Mouse (Mus musculus): Measurements from ENCODE around the gene Heca. TPM values are rescaled to one million over a fixed set of nuclear protein-coding genes. Genes with fewer than 3 reads are reported as not detected.
A peak's percentile ranks its signal among the peaks of the same experiment; 100 is the strongest.
"Not testable (repeated sequence)": the region's sequence is repeated elsewhere in the genome, so short reads cannot be mapped to it uniquely, and the experiment has no call there.

Heca gene
- polyA plus RNA-seq, 1 experiment from 2014 or later: 4.6 TPM

DNA sequence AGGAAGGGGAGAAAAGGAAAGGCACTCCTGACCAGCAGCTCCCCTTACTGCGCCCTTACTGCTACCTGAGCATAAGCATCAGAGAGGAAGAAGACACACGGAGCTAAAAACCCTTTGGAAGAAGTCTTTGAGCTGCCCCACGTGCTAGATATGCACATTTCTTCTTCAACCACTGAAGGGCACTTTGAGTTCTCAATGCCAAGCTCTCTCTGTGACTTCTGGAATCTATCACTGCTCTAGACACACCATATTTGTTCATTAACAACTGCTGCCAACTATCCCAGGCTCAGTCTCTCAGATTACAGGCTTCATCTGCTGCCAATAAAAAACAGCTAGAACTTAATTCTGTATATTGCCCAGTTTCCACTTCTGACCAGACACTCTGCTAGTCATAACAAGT lies 15.7 kb downstream of the Heca start:
- Histone ChIP-seq H3K4me3 (replicated peaks) (no peak overlapping the region), H3K27me3 (no peaks in the 10 kb centered on the region), H3K9me3 (no peaks in the 10 kb centered on the region), H3K4me1 (replicated peaks) (peaks cover 18% of the 10 kb centered on the region), H3K4me2 (no peak overlapping the region), H3K9ac (replicated peaks) (no peak overlapping the region), H3K36me3 (peaks cover 3% of the 10 kb centered on the region; the same call in 1 of the 2 replicates), H3K27ac (no peak overlapping the region)
- 54% methylated on average over 3 of the region's 3 CpGs for WGBS
- ATAC-seq (ENCODE audit: insufficient number of reproducible peaks, insufficient read depth, low FRiP score, low TSS enrichment, low read depth): no peak

DNA sequence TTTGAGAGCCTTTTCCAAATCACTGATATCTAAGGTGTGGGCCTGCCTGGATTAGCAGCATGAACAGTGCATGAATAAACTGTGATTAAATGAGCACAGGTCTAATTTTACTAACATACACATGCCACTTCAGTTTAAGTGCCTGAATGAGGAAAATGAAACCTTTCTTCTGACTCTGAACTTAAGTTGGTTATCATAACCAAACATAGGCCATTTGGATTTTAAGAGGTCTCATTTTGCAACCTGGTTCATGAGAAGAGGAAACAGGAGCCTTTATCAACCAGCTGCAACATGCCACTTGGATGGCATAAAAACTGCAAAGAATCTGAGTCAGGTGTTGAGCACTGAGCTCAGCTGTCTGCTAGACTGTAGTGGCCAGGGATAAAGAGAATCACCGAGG lies 16.7 kb downstream of the Heca start:
- H3K27me3 ChIP-seq: no peaks in the 10 kb centered on the region
- H3K9me3 ChIP-seq: no peaks in the 10 kb centered on the region
- no peak overlapping the region for H3K4me2 ChIP-seq
- no peak for ATAC-seq (ENCODE audit: insufficient number of reproducible peaks, insufficient read depth, low FRiP score, low TSS enrichment, low read depth)
- H3K4me3 ChIP-seq (replicated peaks): no peak overlapping the region
- 0 out of 2 replicates have a peak overlapping the region, but pooled peaks have one; percentile 45 for H3K27ac ChIP-seq
- 61% methylated on average over 1 of the region's 1 CpGs for WGBS
- H3K36me3 ChIP-seq: peaks cover 3% of the 10 kb centered on the region; the same call in 1 of the 2 replicates
- no peak overlapping the region for H3K9ac ChIP-seq (replicated peaks)
- peaks cover 18% of the 10 kb centered on the region for H3K4me1 ChIP-seq (replicated peaks)

DNA sequence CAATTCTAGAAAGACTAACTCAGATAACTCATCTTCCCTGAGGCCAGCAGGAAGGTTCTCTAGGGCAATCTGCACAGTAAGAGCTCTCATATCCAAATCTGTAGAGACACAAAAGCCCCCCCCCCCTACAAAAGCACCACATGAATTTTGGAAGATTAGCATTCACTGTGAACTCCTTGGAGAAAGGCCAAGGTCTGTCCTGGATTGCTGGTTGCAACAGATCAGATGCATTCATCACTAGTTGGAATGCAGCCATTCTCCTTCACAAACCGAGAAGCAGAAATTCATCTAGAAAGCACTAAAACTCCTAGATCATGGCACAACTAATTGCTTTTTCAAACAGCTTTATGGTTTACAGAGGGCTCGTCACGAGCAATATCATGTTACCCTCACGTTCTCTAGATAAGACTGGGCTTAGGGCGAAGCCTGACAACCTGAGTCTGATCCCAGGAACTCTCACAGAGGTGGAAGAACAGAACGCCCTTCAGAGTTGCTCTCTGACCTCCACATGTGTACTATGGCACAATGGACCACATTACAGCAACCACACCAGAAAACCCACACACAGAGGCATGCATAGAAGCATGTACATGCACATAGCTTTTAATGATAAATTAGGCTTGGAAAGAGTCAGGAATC lies 17.3 kb downstream of the Heca start:
- no peak for ATAC-seq (ENCODE audit: insufficient number of reproducible peaks, insufficient read depth, low FRiP score, low TSS enrichment, low read depth)
- Histone ChIP-seq H3K9me3 (no peaks in the 10 kb centered on the region), H3K4me3 (replicated peaks) (no peak overlapping the region), H3K36me3 (peaks cover 3% of the 10 kb centered on the region; the same call in 1 of the 2 replicates), H3K9ac (replicated peaks) (no peak overlapping the region), H3K4me2 (no peak overlapping the region), H3K27me3 (no peaks in the 10 kb centered on the region), H3K27ac (peak overlapping the region; percentile 50; the same call in 1 of the 2 replicates), H3K4me1 (replicated peaks) (peaks cover 18% of the 10 kb centered on the region)
- WGBS: 29% methylated on average over 6 of the region's 6 CpGs

DNA sequence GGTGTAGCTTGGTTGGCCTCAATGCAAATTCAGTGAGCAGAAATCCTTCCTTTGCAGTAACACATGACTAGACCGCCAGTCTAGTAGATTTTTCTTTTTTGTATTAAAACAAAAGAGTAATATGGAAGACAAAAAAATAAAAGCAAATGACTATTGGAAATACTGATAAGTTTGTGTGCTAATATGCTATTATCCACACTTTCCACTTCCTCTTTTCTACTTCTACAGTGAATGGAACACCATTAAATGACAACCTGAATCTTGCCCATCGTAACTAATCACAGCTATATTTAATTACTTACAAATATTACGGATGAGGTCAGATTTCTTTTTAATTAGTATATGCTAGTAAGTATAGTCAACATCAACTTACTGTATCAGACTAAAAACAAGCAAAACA lies 22.7 kb downstream of the Heca start:
- peaks cover 3% of the 10 kb centered on the region; the same call in 1 of the 2 replicates for H3K36me3 ChIP-seq
- no peaks in the 10 kb centered on the region for H3K27me3 ChIP-seq
- 88% methylated on average over 3 of the region's 3 CpGs for WGBS
- H3K4me2 ChIP-seq: no peak overlapping the region
- H3K4me1 ChIP-seq (replicated peaks): peaks cover 8% of the 10 kb centered on the region; the same call in 1 of the 2 replicates
- no peak for ATAC-seq (ENCODE audit: insufficient number of reproducible peaks, insufficient read depth, low FRiP score, low TSS enrichment, low read depth)
- no peak overlapping the region for H3K27ac ChIP-seq
- H3K9me3 ChIP-seq: no peaks in the 10 kb centered on the region
- no peak overlapping the region for H3K4me3 ChIP-seq (replicated peaks)
- H3K9ac ChIP-seq (replicated peaks): no peak overlapping the region

DNA sequence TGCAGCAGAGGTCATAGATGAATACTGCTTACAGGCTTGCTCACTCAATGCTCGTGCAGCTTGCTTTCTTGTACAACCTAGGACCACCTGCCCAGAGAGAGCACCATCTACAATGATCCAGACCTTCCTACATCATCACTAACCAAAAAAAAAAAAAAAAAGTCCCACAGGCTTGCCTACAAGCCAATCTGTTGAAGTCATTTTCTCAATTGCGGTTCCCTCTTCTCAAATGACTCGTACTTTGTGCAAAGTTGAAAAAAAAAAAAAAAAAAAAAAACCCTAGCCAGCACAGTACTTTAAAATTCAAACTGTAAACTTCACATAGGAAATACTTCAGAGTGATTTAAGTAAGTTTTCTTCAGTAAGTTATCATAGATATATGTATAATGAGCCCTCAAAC lies 23.7 kb downstream of the Heca start:
- no peaks in the 10 kb centered on the region for H3K27me3 ChIP-seq
- H3K9ac ChIP-seq (replicated peaks): no peak overlapping the region
- no peaks in the 10 kb centered on the region for H3K9me3 ChIP-seq
- no peak overlapping the region for H3K4me2 ChIP-seq
- no peak for ATAC-seq (ENCODE audit: insufficient number of reproducible peaks, insufficient read depth, low FRiP score, low TSS enrichment, low read depth)
- H3K36me3 ChIP-seq: peaks cover 3% of the 10 kb centered on the region; the same call in 1 of the 2 replicates
- H3K4me3 ChIP-seq (replicated peaks): no peak overlapping the region
- 72% methylated on average over 3 of the region's 3 CpGs for WGBS
- H3K27ac ChIP-seq: no peak overlapping the region
- peaks cover 12% of the 10 kb centered on the region; the same call in 1 of the 2 replicates for H3K4me1 ChIP-seq (replicated peaks)

DNA sequence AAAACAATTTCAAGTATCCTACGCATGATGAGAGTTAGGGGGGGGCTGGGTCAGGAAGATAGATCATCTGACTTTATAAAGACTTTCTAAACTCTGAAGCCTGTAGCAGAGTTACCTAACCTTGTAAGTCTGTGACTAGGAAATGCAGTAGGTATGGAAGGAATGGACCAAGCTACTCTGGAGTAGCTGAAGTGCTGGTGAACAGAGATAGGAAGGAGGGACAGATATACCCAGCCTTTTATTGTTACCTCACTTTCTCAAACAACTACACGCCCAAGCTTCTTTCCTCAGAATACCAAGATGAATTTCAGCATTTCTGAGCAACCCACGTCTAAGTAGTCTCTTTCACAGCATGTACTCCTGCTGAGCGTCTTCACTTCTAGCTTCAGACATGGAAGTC lies 26.5 kb downstream of the Heca start:
- Histone ChIP-seq H3K27me3 (no peaks in the 10 kb centered on the region), H3K9ac (replicated peaks) (no peak overlapping the region), H3K9me3 (no peaks in the 10 kb centered on the region), H3K36me3 (no peaks in the 10 kb centered on the region), H3K4me2 (no peak overlapping the region), H3K4me3 (replicated peaks) (no peak overlapping the region), H3K27ac (no peak overlapping the region), H3K4me1 (replicated peaks) (peaks cover 12% of the 10 kb centered on the region; the same call in 1 of the 2 replicates)
- WGBS: 59% methylated on average over 4 of the region's 4 CpGs
- no peak for ATAC-seq (ENCODE audit: insufficient number of reproducible peaks, insufficient read depth, low FRiP score, low TSS enrichment, low read depth)

DNA sequence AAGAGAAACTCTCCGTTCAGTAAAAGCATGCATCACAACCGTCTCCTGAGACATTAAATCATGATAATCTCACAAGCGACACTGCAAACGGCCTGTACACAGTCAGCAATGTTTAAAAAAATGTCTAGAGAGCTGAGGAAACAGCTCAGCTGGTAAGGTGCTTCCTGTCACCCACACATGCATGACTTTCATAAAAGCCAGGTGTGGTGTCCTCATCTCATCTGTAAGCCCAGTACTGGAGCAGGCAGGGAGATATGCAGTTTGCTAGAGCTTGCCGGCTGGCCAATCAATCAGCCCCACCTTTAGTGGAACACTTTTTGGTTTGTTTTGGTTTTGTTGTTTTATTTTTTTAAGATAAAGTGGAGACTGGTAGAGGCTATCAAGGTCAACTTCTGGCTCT lies 27.9 kb downstream of the Heca start:
- Histone ChIP-seq H3K9me3 (no peaks in the 10 kb centered on the region), H3K4me3 (replicated peaks) (no peak overlapping the region), H3K27me3 (no peaks in the 10 kb centered on the region), H3K9ac (replicated peaks) (no peak overlapping the region), H3K4me1 (replicated peaks) (peaks cover 12% of the 10 kb centered on the region; the same call in 1 of the 2 replicates), H3K36me3 (peaks cover 9% of the 10 kb centered on the region), H3K4me2 (no peak overlapping the region), H3K27ac (no peak overlapping the region)
- no peak for ATAC-seq (ENCODE audit: insufficient number of reproducible peaks, insufficient read depth, low FRiP score, low TSS enrichment, low read depth)
- WGBS: 50% methylated on average over 5 of the region's 5 CpGs

DNA sequence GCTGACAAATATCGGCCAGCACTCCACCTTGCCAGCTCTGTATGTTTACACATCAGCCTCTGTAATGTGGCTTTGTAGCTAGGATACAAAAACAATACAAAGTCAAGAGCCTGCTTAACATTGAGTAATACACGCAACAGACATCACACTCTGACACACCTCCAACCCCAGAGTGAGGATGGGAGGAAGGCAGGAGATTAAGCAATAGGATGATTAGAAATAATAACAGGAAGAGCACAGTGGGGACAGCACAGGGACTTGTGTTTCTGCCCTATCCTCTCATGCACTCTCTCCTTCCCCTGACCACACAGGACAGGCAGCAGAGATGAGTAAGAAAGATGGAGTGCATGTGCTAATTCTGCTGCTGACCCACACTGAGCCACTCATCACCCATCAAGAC lies 28.8 kb downstream of the Heca start:
- Histone ChIP-seq H3K9ac (replicated peaks) (no peak overlapping the region), H3K4me1 (replicated peaks) (peaks cover 12% of the 10 kb centered on the region; the same call in 1 of the 2 replicates), H3K36me3 (peaks cover 17% of the 10 kb centered on the region), H3K27me3 (no peaks in the 10 kb centered on the region), H3K4me3 (replicated peaks) (no peak overlapping the region), H3K9me3 (no peaks in the 10 kb centered on the region), H3K27ac (no peak overlapping the region), H3K4me2 (no peak overlapping the region)
- WGBS: 91% methylated on average over 2 of the region's 2 CpGs
- ATAC-seq (ENCODE audit: insufficient number of reproducible peaks, insufficient read depth, low FRiP score, low TSS enrichment, low read depth): no peak

DNA sequence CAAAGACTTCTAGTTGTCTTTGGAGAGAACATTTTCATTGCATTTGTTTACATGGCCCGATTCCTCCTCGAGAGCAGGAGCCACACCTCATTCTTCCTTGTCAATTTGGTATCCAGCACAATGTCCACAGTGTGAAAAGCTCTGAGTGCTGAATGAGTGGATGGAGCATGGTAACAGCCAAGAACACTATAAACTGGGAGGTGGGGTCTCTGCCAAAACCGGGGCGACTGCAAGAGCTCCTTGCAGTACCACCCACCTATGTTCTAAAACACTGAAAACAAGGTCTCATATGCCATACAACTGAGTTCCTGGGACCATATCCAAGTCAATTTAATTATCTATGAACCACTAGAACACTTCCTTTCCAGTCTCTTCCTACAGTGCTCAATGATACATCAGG lies 39.1 kb downstream of the Heca start:
- no peak overlapping the region for H3K27ac ChIP-seq
- H3K27me3 ChIP-seq: no peaks in the 10 kb centered on the region
- H3K9ac ChIP-seq (replicated peaks): no peak overlapping the region
- H3K4me3 ChIP-seq (replicated peaks): no peak overlapping the region
- 91% methylated on average over 4 of the region's 4 CpGs for WGBS
- no peak overlapping the region for H3K4me2 ChIP-seq
- no peak for ATAC-seq (ENCODE audit: insufficient number of reproducible peaks, insufficient read depth, low FRiP score, low TSS enrichment, low read depth)
- no peaks in the 10 kb centered on the region for H3K4me1 ChIP-seq (replicated peaks)
- H3K9me3 ChIP-seq: no peaks in the 10 kb centered on the region
- peaks cover 25% of the 10 kb centered on the region for H3K36me3 ChIP-seq

DNA sequence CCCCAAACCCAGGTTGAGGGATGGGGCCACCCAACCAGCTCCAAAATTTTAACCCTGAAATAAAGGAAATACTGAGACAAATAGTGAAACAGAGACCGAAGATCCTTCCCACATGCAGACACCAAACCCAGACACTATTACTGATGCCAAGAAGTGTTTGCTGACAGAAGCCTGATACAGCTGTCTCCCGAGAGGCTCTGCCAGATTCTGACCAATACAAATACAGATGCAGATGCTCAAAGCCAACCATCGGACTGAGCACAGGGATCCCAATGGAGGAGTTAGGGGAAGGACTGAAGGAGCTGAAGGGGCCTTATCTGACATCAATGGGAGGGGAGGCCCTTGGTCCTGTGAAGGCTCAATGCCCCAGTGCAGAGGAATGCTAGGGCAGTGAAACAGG lies 41.5 kb downstream of the Heca start:
- H3K4me2 ChIP-seq; H3K9me3 ChIP-seq; H3K9ac ChIP-seq (replicated peaks); ATAC-seq (ENCODE audit: insufficient number of reproducible peaks, insufficient read depth, low FRiP score, low TSS enrichment, low read depth); H3K27me3 ChIP-seq; H3K27ac ChIP-seq; H3K4me3 ChIP-seq (replicated peaks); H3K4me1 ChIP-seq (replicated peaks): not testable (repeated sequence)
- 92% methylated on average over 3 of the region's 3 CpGs for WGBS
- peaks cover 40% of the 10 kb centered on the region for H3K36me3 ChIP-seq

DNA sequence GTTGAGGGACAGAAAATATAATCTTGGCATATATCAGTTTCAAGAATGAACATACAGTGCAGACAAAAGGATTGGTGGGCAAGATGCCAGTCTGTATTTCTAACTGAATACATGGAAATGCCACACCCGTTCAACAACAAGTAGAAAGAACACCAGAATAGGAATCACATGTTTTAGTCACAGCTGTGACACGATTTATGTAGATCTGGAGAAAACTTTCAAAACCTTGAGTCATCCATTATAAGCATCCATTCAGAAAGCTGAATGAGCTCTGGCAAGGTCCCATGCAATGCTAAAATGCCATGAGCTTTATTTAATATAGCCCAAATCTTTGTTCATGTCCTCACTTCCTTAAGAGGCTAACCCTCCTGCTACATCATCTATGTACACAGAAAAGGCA lies 44.4 kb downstream of the Heca start:
- WGBS: 90% methylated on average over 2 of the region's 2 CpGs
- Histone ChIP-seq H3K36me3 (peaks cover 54% of the 10 kb centered on the region), H3K9me3 (no peaks in the 10 kb centered on the region), H3K27me3 (no peaks in the 10 kb centered on the region), H3K4me1 (replicated peaks) (no peaks in the 10 kb centered on the region), H3K27ac (no peak overlapping the region), H3K9ac (replicated peaks) (no peak overlapping the region), H3K4me3 (replicated peaks) (no peak overlapping the region), H3K4me2 (no peak overlapping the region)
- no peak for ATAC-seq (ENCODE audit: insufficient number of reproducible peaks, insufficient read depth, low FRiP score, low TSS enrichment, low read depth)

DNA sequence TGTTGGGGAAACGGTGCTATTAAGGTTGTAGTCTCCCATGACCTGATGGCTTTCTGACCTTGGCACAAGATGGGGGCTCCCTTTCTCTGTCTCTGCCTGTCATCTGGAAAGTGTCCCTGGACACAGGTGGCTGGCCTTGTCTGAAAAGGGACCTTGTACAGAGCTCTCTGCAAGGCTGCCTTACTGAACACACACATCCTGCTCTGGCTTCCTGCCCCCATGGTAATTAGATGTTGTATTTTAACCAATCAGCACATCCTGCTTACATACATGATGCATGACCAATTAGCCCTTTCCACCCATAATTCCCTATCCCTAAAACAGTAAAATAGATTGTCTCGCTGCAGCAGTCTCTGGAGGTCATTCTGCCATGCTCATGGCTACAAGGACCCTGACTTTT lies 67.1 kb downstream of the Heca start:
- 53% methylated on average over 2 of the region's 2 CpGs for WGBS
- Histone ChIP-seq H3K9me3 (no peaks in the 10 kb centered on the region), H3K4me2 (no peak overlapping the region), H3K4me1 (replicated peaks) (peaks cover 11% of the 10 kb centered on the region), H3K4me3 (replicated peaks) (no peak overlapping the region), H3K27me3 (no peaks in the 10 kb centered on the region), H3K27ac (no peak overlapping the region), H3K36me3 (no peaks in the 10 kb centered on the region), H3K9ac (replicated peaks) (no peak overlapping the region)
- no peak for ATAC-seq (ENCODE audit: insufficient number of reproducible peaks, insufficient read depth, low FRiP score, low TSS enrichment, low read depth)

Data from limb, embryonic 12.5 days (tissue).